Mouse (Mus musculus): ENCODE data around the gene E330017A01Rik. TPM values are rescaled to one million over a fixed set of nuclear protein-coding genes. Genes with fewer than 3 reads are reported as not detected.

E330017A01Rik gene
- not detected for total RNA-seq (2018; cell fraction: chromatin; rRNA removed)
- total RNA-seq (2018; cell fraction: cytosol; rRNA removed): not detected
- total RNA-seq (2018; cell fraction: nucleus; rRNA removed): not detected
- not detected in 3 replicates for polyA plus RNA-seq (2018)

DNA sequence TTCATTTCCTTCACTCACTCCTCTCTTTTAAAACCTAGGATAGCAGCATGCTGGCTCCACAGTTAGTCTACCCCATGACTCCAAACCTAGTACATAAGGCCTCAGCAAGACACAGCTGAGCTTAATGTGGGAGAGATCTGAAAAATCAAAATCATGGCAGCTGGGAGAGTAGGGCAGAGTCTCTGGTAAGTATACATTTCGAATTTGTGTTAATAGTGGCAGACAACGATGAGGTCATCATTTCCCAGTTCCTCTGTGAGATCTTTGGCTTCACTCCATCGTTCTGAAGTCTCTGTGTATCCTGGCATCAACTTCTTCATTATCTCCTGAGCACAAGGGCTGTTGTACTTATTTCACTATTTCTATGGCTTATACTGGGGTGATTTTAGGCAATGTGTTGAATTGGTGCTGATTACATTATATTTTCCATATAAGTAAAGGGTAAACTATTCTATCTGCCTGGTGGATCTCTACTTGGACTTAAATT lies at the start of gene E330017A01Rik:
TSS of gene E330017A01Rik (minus strand) at position 51 of the 487 bp plus-strand sequence.
- no peak within 1 kb of the TSS for H3K4me3 ChIP-seq (ENCODE audit: inconsistent target)
- WGBS (ENCODE audit: missing documents): 69% methylated on average over 3 of the region's 3 CpGs
- H3K27ac ChIP-seq: no peak within 1 kb of the TSS
- no peaks in the 10 kb centered on the region for H3K79me2 ChIP-seq (ENCODE audit: inconsistent target)
- no peaks in the 10 kb centered on the region for H3K36me3 ChIP-seq (ENCODE audit: inconsistent target)

DNA sequence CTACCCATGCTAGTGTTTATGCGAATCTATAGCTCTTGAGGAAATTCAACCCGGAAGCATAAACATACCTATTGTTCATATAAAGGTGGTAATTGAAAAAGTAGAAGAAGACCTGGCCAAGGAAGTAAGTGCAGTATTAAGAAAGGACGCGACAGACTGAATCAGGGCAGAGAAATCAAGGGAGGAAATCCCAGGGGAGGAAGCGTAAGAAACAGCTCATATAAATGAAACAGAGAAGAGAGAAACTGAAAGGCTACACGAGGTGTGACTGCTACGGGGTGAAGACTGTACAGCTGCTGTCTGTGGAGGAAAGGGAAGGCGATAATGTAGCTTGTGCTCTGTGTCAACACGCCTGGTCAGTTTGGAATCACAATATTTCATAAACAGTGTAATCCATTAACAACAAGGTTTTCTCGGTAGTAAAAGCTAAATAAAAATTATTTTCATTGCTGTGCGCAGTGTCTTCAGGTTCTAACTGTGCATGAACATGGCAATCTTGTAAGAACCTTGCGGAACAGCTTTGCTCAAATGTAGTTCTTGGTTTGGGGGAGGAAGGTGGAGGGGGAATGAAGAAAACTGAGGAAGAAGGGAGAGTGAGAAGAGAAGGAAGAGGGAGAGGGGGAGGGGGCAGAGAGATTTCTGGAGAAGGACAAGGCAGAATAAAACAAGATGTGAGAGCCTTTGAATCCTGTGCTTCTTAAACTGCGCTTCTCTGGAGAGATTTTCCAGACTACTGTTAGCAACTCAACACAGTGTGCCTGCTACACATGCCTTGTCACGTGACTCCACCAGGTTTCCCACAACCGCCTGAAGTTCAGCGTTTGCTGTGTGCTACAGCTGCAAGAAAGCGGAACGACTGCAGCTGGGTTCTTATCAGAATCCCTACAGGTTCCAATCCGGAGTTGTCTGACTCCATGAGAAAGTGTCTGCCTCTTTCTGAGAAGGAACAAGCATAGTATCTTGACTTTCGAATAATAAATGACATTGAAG lies 47.3 kb upstream of the E330017A01Rik start:
- Histone ChIP-seq H3K79me2 (ENCODE audit: inconsistent target) (no peaks in the 10 kb centered on the region), H3K27ac (no peak overlapping the region), H3K36me3 (ENCODE audit: inconsistent target) (no peaks in the 10 kb centered on the region), H3K4me3 (ENCODE audit: inconsistent target) (peak overlapping the region; percentile 3; the same call in 1 of the 2 replicates)
- WGBS (ENCODE audit: missing documents): 29% methylated on average over 20 of the region's 20 CpGs

DNA sequence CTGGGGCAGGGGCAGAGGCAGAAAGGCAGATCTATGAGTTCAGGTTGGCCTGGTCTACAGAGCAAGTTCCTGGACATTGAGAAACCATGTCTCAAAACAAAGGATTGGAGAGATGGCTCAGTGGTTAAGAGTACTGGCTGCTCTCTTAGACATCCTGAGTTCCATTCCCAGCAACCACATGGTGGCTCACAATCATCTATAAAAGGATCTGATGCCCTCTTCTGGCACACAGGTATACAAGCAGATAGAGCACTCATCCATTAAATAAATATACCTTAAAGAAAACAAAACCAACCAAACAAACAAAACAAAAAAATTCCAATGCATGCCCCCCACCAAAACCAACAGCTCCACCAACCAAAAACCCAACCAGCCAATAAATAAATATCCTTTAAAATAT lies 46.0 kb upstream of the E330017A01Rik start:
- Histone ChIP-seq H3K27ac (no peak overlapping the region), H3K4me3 (ENCODE audit: inconsistent target) (no peak overlapping the region), H3K79me2 (ENCODE audit: inconsistent target) (no peaks in the 10 kb centered on the region), H3K36me3 (ENCODE audit: inconsistent target) (no peaks in the 10 kb centered on the region)

DNA sequence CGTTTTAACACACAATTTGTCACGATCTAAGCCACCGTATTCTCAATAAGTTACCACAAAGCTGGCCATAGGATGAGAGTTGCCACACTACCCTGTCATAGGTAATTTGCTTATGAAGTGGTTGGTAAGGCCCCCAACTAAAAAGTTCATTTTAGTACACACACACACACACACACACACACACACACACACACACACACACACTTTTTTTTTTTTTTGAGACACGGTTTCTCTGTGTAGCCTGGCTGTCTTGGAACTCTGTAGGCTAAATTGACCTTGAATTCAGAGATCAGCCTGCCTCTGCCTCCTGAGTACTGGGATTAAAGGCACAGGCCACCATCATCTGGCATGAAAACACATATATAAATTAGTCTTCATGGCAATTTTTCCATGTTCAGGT lies 45.4 kb upstream of the E330017A01Rik start:
- no peaks in the 10 kb centered on the region for H3K79me2 ChIP-seq (ENCODE audit: inconsistent target)
- H3K4me3 ChIP-seq (ENCODE audit: inconsistent target): no peak overlapping the region
- H3K27ac ChIP-seq: no peak overlapping the region
- no peaks in the 10 kb centered on the region for H3K36me3 ChIP-seq (ENCODE audit: inconsistent target)
- 91% methylated on average over 4 of the region's 4 CpGs for WGBS (ENCODE audit: missing documents)

DNA sequence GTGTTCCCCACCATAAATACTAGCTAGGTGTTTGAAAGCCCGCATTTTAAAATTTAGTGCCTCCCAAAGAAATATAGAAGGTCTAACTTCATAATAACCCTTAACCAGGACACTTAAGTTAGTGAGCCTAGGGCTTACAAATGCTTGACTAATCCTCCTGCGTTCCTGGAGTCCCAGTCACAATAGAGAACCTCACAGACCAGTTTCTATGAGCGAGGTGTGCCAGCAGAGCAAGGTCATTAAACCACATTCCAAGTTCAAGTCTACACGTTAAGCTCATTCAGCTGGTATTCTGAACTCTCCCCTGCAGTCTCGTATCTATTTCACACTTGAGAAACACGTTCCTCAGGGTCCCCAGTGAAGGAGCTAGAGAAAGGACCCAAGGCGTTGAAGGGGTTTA lies 44.3 kb upstream of the E330017A01Rik start:
- Histone ChIP-seq H3K36me3 (ENCODE audit: inconsistent target) (no peaks in the 10 kb centered on the region), H3K4me3 (ENCODE audit: inconsistent target) (no peak overlapping the region), H3K79me2 (ENCODE audit: inconsistent target) (no peaks in the 10 kb centered on the region), H3K27ac (no peak overlapping the region)
- WGBS (ENCODE audit: missing documents): 94% methylated on average over 7 of the region's 7 CpGs

DNA sequence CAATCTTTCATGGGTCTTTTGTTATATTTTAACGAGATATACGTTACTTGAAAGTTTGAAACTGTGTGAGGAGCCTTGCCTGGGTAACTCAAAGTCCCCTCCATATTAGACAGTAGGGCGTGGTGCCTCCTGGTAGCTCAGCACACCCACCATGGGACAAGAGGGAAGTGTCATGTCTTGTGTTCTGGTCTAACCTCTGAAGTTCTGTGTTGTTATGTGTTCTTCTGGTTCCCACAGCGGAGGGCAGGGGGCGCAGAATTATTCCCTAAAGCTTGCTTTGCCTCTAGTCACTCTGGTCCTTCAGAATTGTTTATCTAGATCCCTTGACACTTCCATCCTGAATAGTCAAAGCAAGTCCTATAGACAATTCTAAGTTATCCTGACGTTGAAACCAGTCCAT lies 43.5 kb upstream of the E330017A01Rik start:
- H3K79me2 ChIP-seq (ENCODE audit: inconsistent target): no peaks in the 10 kb centered on the region
- no peak overlapping the region for H3K4me3 ChIP-seq (ENCODE audit: inconsistent target)
- WGBS (ENCODE audit: missing documents): 94% methylated on average over 6 of the region's 6 CpGs
- H3K36me3 ChIP-seq (ENCODE audit: inconsistent target): no peaks in the 10 kb centered on the region
- H3K27ac ChIP-seq: no peak overlapping the region

DNA sequence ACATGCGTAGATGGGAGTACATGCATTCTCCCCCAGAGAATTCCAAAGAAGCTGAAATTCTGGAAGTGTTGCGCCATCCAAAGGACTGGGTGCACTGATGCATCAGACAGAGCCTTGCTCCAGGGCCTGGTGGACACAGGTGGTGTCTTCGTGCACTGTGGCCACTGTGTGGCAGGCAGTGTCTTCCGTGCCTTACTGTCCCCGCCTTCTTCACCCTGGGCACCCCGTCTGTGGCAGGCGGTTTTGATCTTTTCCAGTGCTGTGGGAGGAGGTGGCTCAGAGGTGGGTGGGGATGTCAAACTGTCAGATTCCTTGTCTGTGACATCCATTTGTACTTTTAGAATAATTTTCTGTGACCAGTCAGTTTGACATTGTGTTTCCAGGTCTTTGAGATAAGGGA lies 40.1 kb upstream of the E330017A01Rik start:
- Histone ChIP-seq H3K27ac (no peak overlapping the region), H3K4me3 (ENCODE audit: inconsistent target) (no peak overlapping the region), H3K79me2 (ENCODE audit: inconsistent target) (no peaks in the 10 kb centered on the region), H3K36me3 (ENCODE audit: inconsistent target) (peaks cover 16% of the 10 kb centered on the region; the same call in 1 of the 2 replicates)
- 90% methylated on average over 7 of the region's 7 CpGs for whole genome bisulfite sequencing (ENCODE audit: missing documents)

DNA sequence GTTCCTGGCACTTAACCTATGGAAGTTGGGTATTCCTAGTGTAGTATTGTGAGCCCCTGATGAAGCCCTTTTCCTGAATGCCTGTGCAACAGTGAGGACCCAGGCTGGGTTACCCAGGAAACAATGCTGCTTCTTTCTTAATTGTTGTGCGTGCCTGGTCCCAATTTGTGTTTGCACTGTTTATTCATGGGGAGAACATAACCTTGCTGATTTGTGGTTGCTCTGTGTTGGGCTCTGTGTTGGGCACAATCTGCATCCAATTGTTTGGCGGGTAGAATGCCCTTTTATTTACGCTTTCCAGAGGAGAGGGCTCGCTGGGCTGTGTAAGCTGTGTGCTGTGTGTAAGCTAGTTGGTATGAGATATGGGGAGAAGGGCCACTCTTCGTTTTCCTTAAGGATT lies 39.0 kb upstream of the E330017A01Rik start:
- WGBS (ENCODE audit: missing documents): 95% methylated on average over 5 of the region's 5 CpGs
- Histone ChIP-seq H3K79me2 (ENCODE audit: inconsistent target) (no peaks in the 10 kb centered on the region), H3K36me3 (ENCODE audit: inconsistent target) (peaks cover 16% of the 10 kb centered on the region; the same call in 1 of the 2 replicates), H3K27ac (no peak overlapping the region), H3K4me3 (ENCODE audit: inconsistent target) (no peak overlapping the region)

DNA sequence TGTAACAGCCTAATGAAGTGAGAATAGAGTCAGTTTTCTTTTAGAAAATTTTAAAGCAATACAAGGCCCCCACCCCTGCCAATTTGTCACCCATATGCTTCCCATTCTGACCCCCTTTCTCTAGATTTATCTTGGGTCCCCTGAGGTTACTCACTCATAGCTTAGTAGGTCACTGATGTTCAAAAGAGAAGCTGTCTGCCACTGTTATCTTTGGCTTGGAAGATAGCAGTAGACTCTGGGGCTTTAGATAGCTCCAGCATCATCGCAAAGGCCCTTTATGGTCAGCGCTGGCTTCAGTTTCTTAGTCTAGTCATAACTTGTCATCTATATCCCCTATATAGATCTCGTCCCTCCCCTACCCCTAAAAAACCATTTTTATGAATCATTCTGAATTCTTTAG lies 38.1 kb upstream of the E330017A01Rik start:
- 90% methylated on average over 3 of the region's 3 CpGs for WGBS (ENCODE audit: missing documents)
- Histone ChIP-seq H3K27ac (no peak overlapping the region), H3K4me3 (ENCODE audit: inconsistent target) (no peak overlapping the region), H3K79me2 (ENCODE audit: inconsistent target) (no peaks in the 10 kb centered on the region), H3K36me3 (ENCODE audit: inconsistent target) (peaks cover 16% of the 10 kb centered on the region; the same call in 1 of the 2 replicates)

DNA sequence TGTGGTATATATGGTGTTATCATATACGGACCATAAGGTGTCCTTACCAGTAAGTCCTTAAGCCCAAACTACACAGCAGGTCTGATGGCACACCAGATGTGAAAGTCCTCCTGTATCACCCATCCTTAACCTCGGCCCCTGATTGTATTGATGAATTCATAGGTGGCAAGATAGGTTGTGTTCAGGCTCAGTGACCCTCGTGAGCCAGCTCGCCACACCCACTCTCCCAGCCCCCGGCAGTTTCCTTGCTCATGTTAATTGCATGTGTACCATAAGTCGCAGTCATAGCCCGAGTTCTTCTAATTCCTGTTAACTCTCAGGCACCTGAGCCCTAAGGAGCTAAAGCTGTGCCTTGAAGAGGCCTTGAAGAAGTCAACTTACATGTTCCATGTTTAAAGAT lies 37.6 kb upstream of the E330017A01Rik start:
- 100% methylated on average over 7 of the region's 7 CpGs for WGBS (ENCODE audit: missing documents)
- no peak overlapping the region for H3K27ac ChIP-seq
- H3K4me3 ChIP-seq (ENCODE audit: inconsistent target): no peak overlapping the region
- H3K79me2 ChIP-seq (ENCODE audit: inconsistent target): no peaks in the 10 kb centered on the region
- peaks cover 16% of the 10 kb centered on the region; the same call in 1 of the 2 replicates for H3K36me3 ChIP-seq (ENCODE audit: inconsistent target)

DNA sequence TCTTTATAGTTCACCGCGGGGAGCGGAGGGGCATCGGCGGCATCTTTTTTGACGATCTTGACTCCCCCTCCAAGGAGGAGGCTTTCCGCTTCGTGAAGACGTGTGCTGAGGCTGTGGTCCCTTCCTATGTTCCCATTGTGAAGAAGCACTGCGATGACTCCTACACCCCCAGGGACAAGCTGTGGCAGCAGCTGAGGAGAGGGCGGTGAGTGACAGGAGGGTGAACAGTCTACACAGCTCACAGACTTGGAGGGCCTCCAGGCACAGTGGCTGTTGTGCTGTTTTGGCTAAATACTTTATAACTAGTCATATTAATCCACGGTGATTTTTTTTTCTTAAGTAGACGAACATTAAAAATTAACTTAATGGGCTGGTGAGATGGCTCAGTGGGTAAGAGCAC lies 36.7 kb upstream of the E330017A01Rik start:
- Histone ChIP-seq H3K4me3 (ENCODE audit: inconsistent target) (no peak overlapping the region), H3K79me2 (ENCODE audit: inconsistent target) (no peaks in the 10 kb centered on the region), H3K36me3 (ENCODE audit: inconsistent target) (peaks cover 16% of the 10 kb centered on the region; the same call in 1 of the 2 replicates), H3K27ac (no peak overlapping the region)
- 93% methylated on average over 13 of the region's 13 CpGs for WGBS (ENCODE audit: missing documents)

DNA sequence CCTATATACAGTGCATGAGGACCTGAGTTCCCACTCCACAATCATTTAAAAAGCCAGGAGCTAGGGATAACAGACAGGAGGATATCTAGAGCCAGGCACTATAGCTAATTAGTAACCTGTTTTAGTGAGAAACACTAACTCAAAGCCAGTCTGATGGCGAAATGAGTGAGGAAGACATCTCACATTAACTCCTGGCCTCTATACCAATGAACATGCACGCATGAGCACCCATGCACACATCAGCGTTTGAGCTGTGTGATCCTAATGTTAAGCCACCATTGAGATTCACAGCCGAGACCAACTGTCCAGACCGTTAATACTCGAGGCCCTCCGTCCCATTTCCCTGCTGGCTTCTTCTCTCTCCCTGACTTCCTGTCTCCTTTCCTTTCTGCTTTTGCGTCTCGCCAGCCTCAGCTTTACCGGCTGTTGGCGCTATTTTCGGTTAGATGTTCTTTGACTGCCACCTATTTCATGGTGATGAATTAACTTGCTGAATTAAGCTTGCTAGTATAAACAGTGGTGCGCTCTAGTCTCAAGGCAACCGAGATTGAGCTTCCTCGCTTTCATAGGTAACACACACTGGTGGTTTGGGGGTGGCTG lies 35.4 kb upstream of the E330017A01Rik start:
- 92% methylated on average over 15 of the region's 15 CpGs for WGBS (ENCODE audit: missing documents)
- Histone ChIP-seq H3K36me3 (ENCODE audit: inconsistent target) (peaks cover 16% of the 10 kb centered on the region; the same call in 1 of the 2 replicates), H3K79me2 (ENCODE audit: inconsistent target) (no peaks in the 10 kb centered on the region), H3K4me3 (ENCODE audit: inconsistent target) (no peak overlapping the region), H3K27ac (no peak overlapping the region)

DNA sequence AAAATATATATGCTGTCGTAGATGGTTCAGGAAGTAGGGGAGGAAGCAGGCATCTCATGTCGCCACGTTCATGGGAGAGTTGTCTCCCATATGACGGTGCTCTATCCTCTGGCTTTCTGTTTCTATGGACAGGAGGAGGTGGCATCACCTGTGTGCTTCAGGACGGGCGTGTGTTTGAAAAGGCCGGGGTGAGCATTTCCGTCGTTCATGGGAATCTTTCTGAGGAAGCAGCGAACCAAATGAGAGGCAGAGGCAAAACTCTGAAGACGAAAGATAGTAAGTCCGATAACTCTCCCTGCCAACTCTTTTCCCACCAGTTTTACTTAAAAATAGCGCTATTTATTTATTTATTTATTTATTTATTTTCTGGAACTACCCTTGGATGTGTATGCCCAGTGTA lies 33.9 kb upstream of the E330017A01Rik start:
- H3K27ac ChIP-seq: no peak overlapping the region

DNA sequence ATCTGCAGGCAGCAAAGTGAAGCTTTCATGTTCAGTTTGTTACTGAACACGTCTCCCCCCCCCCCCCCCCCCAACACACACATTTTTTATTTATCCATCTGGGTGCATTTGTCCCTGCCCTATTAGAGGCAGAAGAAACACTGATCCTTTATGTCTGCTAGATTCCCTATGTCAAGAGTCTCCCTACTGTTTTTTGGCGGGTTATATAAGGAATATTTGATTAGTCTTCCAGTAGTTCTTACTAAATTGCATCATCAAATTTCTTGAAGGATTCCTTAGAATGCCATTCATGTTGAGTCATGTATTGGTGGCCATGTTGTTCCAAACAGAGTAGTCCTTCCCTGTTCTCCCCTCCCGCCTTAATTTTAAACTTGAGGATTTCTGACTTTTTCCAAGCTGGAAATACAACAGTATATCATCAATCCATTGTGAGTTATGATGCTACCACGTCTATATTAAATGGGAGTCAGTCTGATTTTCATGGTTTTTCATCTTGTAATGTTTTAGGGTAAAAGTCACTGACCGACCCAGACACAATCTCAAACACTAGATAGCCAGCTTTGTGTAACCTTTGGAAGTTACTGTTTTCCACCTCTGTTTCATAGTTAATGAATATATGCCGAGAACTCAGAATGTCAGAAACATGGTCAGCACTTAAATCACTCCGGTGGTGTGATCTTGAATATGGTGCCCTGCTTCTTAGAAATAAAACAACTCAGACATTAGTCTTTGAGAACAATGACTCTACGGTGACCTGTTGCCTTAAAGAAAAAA lies 32.9 kb upstream of the E330017A01Rik start:
- Histone ChIP-seq H3K27ac (no peak overlapping the region), H3K4me3 (ENCODE audit: inconsistent target) (no peak overlapping the region), H3K36me3 (ENCODE audit: inconsistent target) (peaks cover 16% of the 10 kb centered on the region; the same call in 1 of the 2 replicates), H3K79me2 (ENCODE audit: inconsistent target) (no peaks in the 10 kb centered on the region)
- WGBS (ENCODE audit: missing documents): 87% methylated on average over 7 of the region's 8 CpGs

More for the DNA sequence above, 33.9 kb upstream of the E330017A01Rik start:
- peaks cover 16% of the 10 kb centered on the region; the same call in 1 of the 2 replicates for H3K36me3 ChIP-seq (ENCODE audit: inconsistent target)
- 90% methylated on average over 12 of the region's 13 CpGs for WGBS (ENCODE audit: missing documents)
- no peak overlapping the region for H3K4me3 ChIP-seq (ENCODE audit: inconsistent target)
- no peaks in the 10 kb centered on the region for H3K79me2 ChIP-seq (ENCODE audit: inconsistent target)
